Mouse (Mus musculus) liver, postnatal 0 days (tissue): ENCODE results near the gene Crim1.

Source experiments
- CTCF ChIP-seq: sonication (generic); IDR thresholded peaks from 2 replicates; pipeline ENCODE4 v1.5.1; 2016; ENCODE audit warnings: antibody characterized with exemption, low read depth
- EP300 ChIP-seq: IDR thresholded peaks from 2 replicates; pipeline ENCODE4 v1.6.1; 2016; ENCODE audit warnings: antibody characterized with exemption, low read depth, mild to moderate bottlenecking

DNA sequence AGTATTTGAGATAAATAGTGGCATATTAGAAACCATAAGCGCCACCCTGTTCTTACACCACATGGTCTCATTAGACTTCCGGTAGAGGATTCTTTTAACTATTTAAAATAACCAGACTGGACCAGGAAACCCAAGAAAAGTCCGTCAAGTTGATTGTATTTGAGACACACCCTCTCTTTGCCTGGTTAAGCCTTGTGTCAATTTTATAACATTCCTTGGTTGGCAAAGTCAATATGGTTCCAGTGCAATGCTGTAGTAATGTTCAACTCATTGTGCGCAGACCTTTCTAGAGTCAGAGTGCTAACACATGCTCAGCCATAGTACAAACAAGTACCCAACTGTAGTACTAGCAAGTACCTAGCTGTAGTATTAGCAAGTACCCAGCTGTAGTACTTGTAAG lies 61.6 kb downstream of the Crim1 start:
- TF ChIP-seq CTCF (no peak), EP300 (no peak)
